Mouse (Mus musculus) G1E (cell line): ENCODE results near the gene Ap4s1.
"Not testable (repeated sequence)": the region's sequence is repeated elsewhere in the genome, so short reads cannot be mapped to it uniquely, and the experiment has no call there.

ENCODE experiments used
- CTCF ChIP-seq: IDR thresholded peaks from 2 replicates; pipeline ENCODE4 v1.5.1; 2012; ENCODE audit warnings: low read depth, low read length, inconsistent platforms, mixed read lengths
- GATA1 ChIP-seq: IDR thresholded peaks from 2 replicates; pipeline ENCODE4 v1.6.1; 2012; ENCODE audit warnings: borderline replicate concordance, low read length, inconsistent platforms, mixed read lengths
- TAL1 ChIP-seq: conservative IDR thresholded peaks from 2 replicates; pipeline ENCODE4 v1.6.1; 2012; ENCODE audit warnings: low read depth, low read length, inconsistent platforms, mixed read lengths

DNA sequence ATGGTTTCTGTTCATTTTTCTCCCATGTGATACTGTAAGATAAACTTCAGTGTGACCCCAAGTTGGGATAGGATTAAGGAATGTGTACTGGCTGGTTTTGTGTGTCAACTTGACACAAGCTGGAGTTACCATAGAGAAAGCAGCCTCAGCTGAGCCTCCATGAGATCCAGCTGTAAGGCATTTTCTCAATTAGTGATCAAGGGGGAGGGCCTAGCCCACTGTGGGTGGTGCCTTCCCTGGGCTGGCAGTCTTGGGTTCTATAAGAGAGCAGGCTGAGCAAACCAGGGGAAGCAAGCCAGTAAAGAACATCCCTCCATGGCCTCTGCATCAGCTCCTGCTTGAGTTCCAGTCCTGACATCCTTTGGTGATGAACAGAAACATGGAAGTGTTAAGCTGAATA is 41.4 kb upstream of the Ap4s1 start:
- not testable (repeated sequence) for TF ChIP-seq CTCF, GATA1, TAL1
